Mouse (Mus musculus) limb, embryonic 10.5 days (tissue): ENCODE measurements around the gene Sstr2. TPM values are rescaled to one million over a fixed set of nuclear protein-coding genes. Genes with fewer than 3 reads are reported as not detected.

Source experiments
- DNase-seq: peaks from one replicate; pipeline ENCODE4 v3.0.0-alpha.2; 2017; ENCODE audit warnings: low spot score
- H3K27ac ChIP-seq: fragments of 300-500 bp; sonication (generic); 2 replicates; pipeline ENCODE4 v1.5.1; 2016; ENCODE audit warnings: mild to moderate bottlenecking
- H3K27me3 ChIP-seq: fragments of 300-500 bp; sonication (generic); 2 replicates; pipeline ENCODE4 v1.6.1; 2016; ENCODE audit warnings: low read depth, mild to moderate bottlenecking; ENCODE audit not compliant: poor library complexity, severe bottlenecking
- H3K36me3 ChIP-seq: fragments of 300-500 bp; sonication (generic); 2 replicates; pipeline ENCODE4 v1.6.1; 2016; ENCODE audit warnings: mild to moderate bottlenecking, moderate library complexity
- H3K4me1 ChIP-seq: fragments of 300-500 bp; sonication (generic); 2 replicates; pipeline ENCODE4 v1.6.1; 2016
- H3K4me3 ChIP-seq: fragments of 300-500 bp; sonication (generic); 2 replicates; pipeline ENCODE4 v1.5.1; 2016; ENCODE audit warnings: mild to moderate bottlenecking, moderate library complexity
- H3K9me3 ChIP-seq: fragments of 300-500 bp; sonication (generic); replicated peaks from 2 replicates; pipeline ENCODE4 v1.6.1; 2016; ENCODE audit warnings: mild to moderate bottlenecking
- WGBS: fragments of 180-500 bp; shearing (Covaris S2); methylation state at CpG from one replicate; pipeline ENCODE4 v1.1.7; 2016; 5-methylcytosine and 5-hydroxymethylcytosine counted together
- polyA plus RNA-seq: library from polyadenylated mRNA; unstranded; fragments of >200 nt; fragmentation: Nextera tagmentation; extraction: Ambion mirVana; gene quantifications from 2 replicates; pipeline ENCODE4 v1.2.1, GENCODE M21; 2016

The Sstr2 gene
- polyA plus RNA-seq, 1 experiment from 2014 or later = 0.55 TPM

GRCm38 (mm10) chr11:113609581-113609980, 9.6 kb upstream of the Sstr2 start:
- DNase-seq = no peak
- H3K9me3 ChIP-seq = no peaks in the 10 kb centered on the region
- H3K4me3 ChIP-seq = no peak overlapping the region
- WGBS = 82% methylated on average over 5 of the region's 5 CpGs
- H3K36me3 ChIP-seq = no peaks in the 10 kb centered on the region
- H3K4me1 ChIP-seq = peaks cover 14% of the 10 kb centered on the region
- 0 out of 2 replicates have a peak, but pooled peaks cover 6% of the 10 kb centered on the region for H3K27me3 ChIP-seq
- H3K27ac ChIP-seq = no peak overlapping the region

- peaks cover 9% of the 10 kb centered on the region for H3K4me1 ChIP-seq
- DNase-seq = no peak
- no peak overlapping the region for H3K4me3 ChIP-seq
- no peaks in the 10 kb centered on the region for H3K9me3 ChIP-seq
- no peaks in the 10 kb centered on the region for H3K36me3 ChIP-seq
- H3K27me3 ChIP-seq = 0 out of 2 replicates have a peak, but pooled peaks cover 6% of the 10 kb centered on the region
- H3K27ac ChIP-seq = no peak overlapping the region
- WGBS = 82% methylated on average over 5 of the region's 5 CpGs
These were observed 8.9 kb upstream of the Sstr2 start for GRCm38 (mm10) chr11:113610266-113610665.

- Histone ChIP-seq H3K9me3 (no peaks in the 10 kb centered on the region), H3K4me1 (peaks cover 9% of the 10 kb centered on the region), H3K4me3 (no peak overlapping the region), H3K36me3 (no peaks in the 10 kb centered on the region), H3K27me3 (peaks cover 14% of the 10 kb centered on the region; the same call in 1 of the 2 replicates), H3K27ac (peak overlapping the region; percentile 73)
- 82% methylated on average over 10 of the region's 10 CpGs for WGBS
- no peak for DNase-seq
These were observed 8.0 kb upstream of the Sstr2 start for GRCm38 (mm10) chr11:113611112-113611646.

- Histone ChIP-seq H3K4me3 (peak overlapping the region; percentile 35), H3K4me1 (peaks cover 9% of the 10 kb centered on the region), H3K36me3 (no peaks in the 10 kb centered on the region), H3K27me3 (peaks cover 21% of the 10 kb centered on the region; the same call in 1 of the 2 replicates), H3K9me3 (no peaks in the 10 kb centered on the region), H3K27ac (peak overlapping the region; percentile 73)
- WGBS = 13% methylated on average over 24 of the region's 24 CpGs
- peak; percentile 75 for DNase-seq
These were observed 7.2 kb upstream of the Sstr2 start for GRCm38 (mm10) chr11:113611664-113612611.

GRCm38 (mm10) chr11:113614476-113614875, 4.7 kb upstream of the Sstr2 start:
- Histone ChIP-seq H3K4me3 (no peak overlapping the region), H3K36me3 (no peaks in the 10 kb centered on the region), H3K4me1 (peaks cover 28% of the 10 kb centered on the region), H3K9me3 (no peaks in the 10 kb centered on the region), H3K27ac (no peak overlapping the region), H3K27me3 (peaks cover 46% of the 10 kb centered on the region)
- 79% methylated on average over 6 of the region's 6 CpGs for WGBS
- no peak for DNase-seq

GRCm38 (mm10) chr11:113617132-113617911, 1.8 kb upstream of the Sstr2 start:
- peaks cover 27% of the 10 kb centered on the region for H3K4me1 ChIP-seq
- no peaks in the 10 kb centered on the region for H3K36me3 ChIP-seq
- H3K9me3 ChIP-seq = no peaks in the 10 kb centered on the region
- H3K27ac ChIP-seq = no peak overlapping the region
- peaks cover 67% of the 10 kb centered on the region for H3K27me3 ChIP-seq
- no peak overlapping the region for H3K4me3 ChIP-seq
- peak; percentile 75 for DNase-seq
- 56% methylated on average over 14 of the region's 14 CpGs for WGBS

GRCm38 (mm10) chr11:113618303-113618671, 855 bp upstream of the Sstr2 start:
- no peaks in the 10 kb centered on the region for H3K9me3 ChIP-seq
- 26% methylated on average over 4 of the region's 4 CpGs for WGBS
- H3K36me3 ChIP-seq = no peaks in the 10 kb centered on the region
- no peak overlapping the region for H3K27ac ChIP-seq
- H3K27me3 ChIP-seq = peaks cover 67% of the 10 kb centered on the region
- H3K4me3 ChIP-seq = peak overlapping the region; percentile 62
- H3K4me1 ChIP-seq = peaks cover 31% of the 10 kb centered on the region
- DNase-seq = no peak

GRCm38 (mm10) chr11:113619420-113620080, 408 bp downstream of the Sstr2 start:
- WGBS = 5% methylated on average over 31 of the region's 31 CpGs
- peaks cover 67% of the 10 kb centered on the region for H3K27me3 ChIP-seq
- no peaks in the 10 kb centered on the region for H3K9me3 ChIP-seq
- H3K4me1 ChIP-seq = peaks cover 31% of the 10 kb centered on the region
- no peaks in the 10 kb centered on the region for H3K36me3 ChIP-seq
- peak overlapping the region; percentile 43; the same call in 1 of the 2 replicates for H3K27ac ChIP-seq
- H3K4me3 ChIP-seq = peak overlapping the region; percentile 62
- no peak for DNase-seq

GRCm38 (mm10) chr11:113621001-113621400, 1.9 kb downstream of the Sstr2 start:
- H3K27me3 ChIP-seq = peaks cover 61% of the 10 kb centered on the region
- H3K4me1 ChIP-seq = peaks cover 31% of the 10 kb centered on the region
- no peak overlapping the region for H3K4me3 ChIP-seq
- H3K9me3 ChIP-seq = no peaks in the 10 kb centered on the region
- H3K36me3 ChIP-seq = no peaks in the 10 kb centered on the region
- no peak for DNase-seq
- 62% methylated on average over 2 of the region's 2 CpGs for WGBS
- no peak overlapping the region for H3K27ac ChIP-seq

GRCm38 (mm10) chr11:113622028-113622427, 2.9 kb downstream of the Sstr2 start:
- Histone ChIP-seq H3K4me3 (no peak overlapping the region), H3K27ac (no peak overlapping the region), H3K27me3 (peaks cover 51% of the 10 kb centered on the region), H3K36me3 (no peaks in the 10 kb centered on the region), H3K9me3 (no peaks in the 10 kb centered on the region), H3K4me1 (peaks cover 31% of the 10 kb centered on the region)
- WGBS = 90% methylated on average over 4 of the region's 4 CpGs
- no peak for DNase-seq

GRCm38 (mm10) chr11:113625437-113625836, 6.3 kb downstream of the Sstr2 start:
- Histone ChIP-seq H3K27ac (no peak overlapping the region), H3K9me3 (no peaks in the 10 kb centered on the region), H3K4me1 (0 out of 2 replicates have a peak, but pooled peaks cover 6% of the 10 kb centered on the region), H3K27me3 (peaks cover 17% of the 10 kb centered on the region), H3K4me3 (no peak overlapping the region), H3K36me3 (no peaks in the 10 kb centered on the region)
- WGBS = 95% methylated on average over 18 of the region's 18 CpGs
- DNase-seq = no peak

- no peaks in the 10 kb centered on the region for H3K9me3 ChIP-seq
- no peak overlapping the region for H3K4me3 ChIP-seq
- 58% methylated on average over 4 of the region's 4 CpGs for WGBS
- H3K27me3 ChIP-seq = no peaks in the 10 kb centered on the region
- no peaks in the 10 kb centered on the region for H3K36me3 ChIP-seq
- no peak overlapping the region for H3K27ac ChIP-seq
- DNase-seq = no peak
- 0 out of 2 replicates have a peak, but pooled peaks cover 3% of the 10 kb centered on the region for H3K4me1 ChIP-seq
These were observed 8.6 kb downstream of the Sstr2 start for GRCm38 (mm10) chr11:113627785-113628184.
